Mouse (Mus musculus): ENCODE data around the gene Gramd4. TPM values are rescaled to one million over a fixed set of nuclear protein-coding genes. Genes with fewer than 3 reads are reported as not detected.

Gramd4 gene
- polyA plus RNA-seq, 1 experiment from 2014 or later: 9.7 TPM

DNA sequence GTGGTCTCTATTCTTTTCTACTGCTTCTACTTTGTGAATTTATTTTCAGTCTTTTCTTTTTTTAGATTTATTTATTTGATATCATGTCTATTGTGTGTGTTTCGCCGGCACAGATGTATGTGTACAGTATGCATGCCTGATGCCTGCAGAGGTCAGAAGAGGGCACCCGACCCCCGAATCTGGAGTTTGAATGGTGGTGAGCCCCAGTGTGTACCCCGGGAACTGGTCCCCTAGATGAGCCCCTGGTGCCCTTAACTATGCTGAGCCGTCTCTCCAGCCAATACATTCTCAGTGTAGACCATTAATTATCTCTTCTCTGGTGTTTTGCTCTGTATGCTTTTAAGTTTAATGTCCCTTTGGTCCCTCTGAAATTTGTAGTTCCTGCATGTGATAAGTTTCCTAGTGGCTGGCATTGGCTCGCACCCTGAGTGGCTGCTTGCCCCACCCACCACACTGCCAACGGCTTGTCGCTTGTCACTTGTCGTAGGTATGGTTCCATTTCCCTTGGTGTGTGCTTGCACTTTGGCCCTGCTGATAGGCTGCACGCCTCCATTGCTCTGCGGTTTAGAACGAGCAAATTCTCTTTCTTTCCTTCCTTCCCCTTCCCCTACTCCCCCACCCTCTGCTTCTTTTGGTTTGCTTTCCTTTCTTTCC lies 31.7 kb downstream of the Gramd4 start:
- no peak overlapping the region for H3K9ac ChIP-seq (ENCODE audit: low read depth, low read length)
- ATAC-seq (ENCODE audit: low FRiP score, low TSS enrichment): no peak
- no peaks in the 10 kb centered on the region for H3K27me3 ChIP-seq (ENCODE audit: control insufficient read depth, insufficient read depth, low read length)
- no peaks in the 10 kb centered on the region for H3K9me3 ChIP-seq (ENCODE audit: control insufficient read depth, low read length)
- H3K4me1 ChIP-seq (ENCODE audit: control insufficient read depth, insufficient read depth, low read length): peaks cover 56% of the 10 kb centered on the region
- H3K4me2 ChIP-seq (replicated peaks; ENCODE audit: low read depth, low read length): no peak overlapping the region
- WGBS: 42% methylated on average over 13 of the region's 13 CpGs
- no peaks in the 10 kb centered on the region; the same call in 1 of the 2 replicates for H3K36me3 ChIP-seq (ENCODE audit: control insufficient read depth, insufficient read depth, low read length)
- H3K27ac ChIP-seq (ENCODE audit: low read depth, low read length): peak overlapping the region; percentile 83
- H3K4me3 ChIP-seq (ENCODE audit: low read length): no peak overlapping the region

DNA sequence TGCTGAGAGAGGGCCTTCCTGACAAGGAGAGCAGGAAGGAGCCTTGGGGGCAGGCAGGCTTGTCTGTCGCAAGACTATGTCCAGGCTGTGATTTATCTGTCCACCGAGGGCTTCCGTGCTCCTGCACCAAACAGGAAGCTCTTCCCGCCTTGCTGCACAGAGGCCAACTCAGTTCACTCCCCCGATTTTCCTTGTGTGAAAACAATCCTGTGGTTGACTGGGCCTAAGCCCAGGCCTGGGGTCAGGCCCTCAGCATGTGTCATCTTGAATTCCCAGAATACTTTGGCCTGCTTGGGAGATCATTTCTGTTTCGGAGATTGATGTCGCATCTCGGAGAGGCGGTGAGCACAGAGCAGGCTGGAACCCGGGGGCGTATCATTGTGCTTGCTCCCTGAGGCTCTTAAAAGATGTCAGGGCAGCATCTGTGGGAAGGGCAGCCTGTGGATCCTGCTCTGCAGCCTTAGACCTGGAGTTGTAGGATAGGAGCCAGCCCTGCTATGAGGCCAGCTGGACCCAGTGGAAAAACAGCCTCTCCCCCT lies 32.6 kb downstream of the Gramd4 start:
- no peak overlapping the region for H3K9ac ChIP-seq (ENCODE audit: low read depth, low read length)
- H3K27ac ChIP-seq (ENCODE audit: low read depth, low read length): peak overlapping the region; percentile 83
- H3K4me1 ChIP-seq (ENCODE audit: control insufficient read depth, insufficient read depth, low read length): peaks cover 50% of the 10 kb centered on the region
- no peaks in the 10 kb centered on the region; the same call in 1 of the 2 replicates for H3K36me3 ChIP-seq (ENCODE audit: control insufficient read depth, insufficient read depth, low read length)
- no peaks in the 10 kb centered on the region for H3K27me3 ChIP-seq (ENCODE audit: control insufficient read depth, insufficient read depth, low read length)
- H3K4me2 ChIP-seq (replicated peaks; ENCODE audit: low read depth, low read length): no peak overlapping the region
- no peaks in the 10 kb centered on the region for H3K9me3 ChIP-seq (ENCODE audit: control insufficient read depth, low read length)
- 3% methylated on average over 11 of the region's 11 CpGs for WGBS
- H3K4me3 ChIP-seq (ENCODE audit: low read length): no peak overlapping the region
- ATAC-seq (ENCODE audit: low FRiP score, low TSS enrichment): peak; percentile 80

- H3K9ac ChIP-seq (ENCODE audit: low read depth, low read length): no peak overlapping the region
- no peak overlapping the region for H3K4me2 ChIP-seq (replicated peaks; ENCODE audit: low read depth, low read length)
- 75% methylated on average over 8 of the region's 8 CpGs for WGBS
- H3K36me3 ChIP-seq (ENCODE audit: control insufficient read depth, insufficient read depth, low read length): no peaks in the 10 kb centered on the region; the same call in 1 of the 2 replicates
- H3K4me1 ChIP-seq (ENCODE audit: control insufficient read depth, insufficient read depth, low read length): peaks cover 45% of the 10 kb centered on the region
- H3K27me3 ChIP-seq (ENCODE audit: control insufficient read depth, insufficient read depth, low read length): no peaks in the 10 kb centered on the region
- no peak for ATAC-seq (ENCODE audit: low FRiP score, low TSS enrichment)
- no peak overlapping the region for H3K4me3 ChIP-seq (ENCODE audit: low read length)
- peak overlapping the region; percentile 83 for H3K27ac ChIP-seq (ENCODE audit: low read depth, low read length)
- H3K9me3 ChIP-seq (ENCODE audit: control insufficient read depth, low read length): no peaks in the 10 kb centered on the region
Observed at GRCm38 (mm10) chr15:86090578-86090977, 33.1 kb downstream of the Gramd4 start.

DNA sequence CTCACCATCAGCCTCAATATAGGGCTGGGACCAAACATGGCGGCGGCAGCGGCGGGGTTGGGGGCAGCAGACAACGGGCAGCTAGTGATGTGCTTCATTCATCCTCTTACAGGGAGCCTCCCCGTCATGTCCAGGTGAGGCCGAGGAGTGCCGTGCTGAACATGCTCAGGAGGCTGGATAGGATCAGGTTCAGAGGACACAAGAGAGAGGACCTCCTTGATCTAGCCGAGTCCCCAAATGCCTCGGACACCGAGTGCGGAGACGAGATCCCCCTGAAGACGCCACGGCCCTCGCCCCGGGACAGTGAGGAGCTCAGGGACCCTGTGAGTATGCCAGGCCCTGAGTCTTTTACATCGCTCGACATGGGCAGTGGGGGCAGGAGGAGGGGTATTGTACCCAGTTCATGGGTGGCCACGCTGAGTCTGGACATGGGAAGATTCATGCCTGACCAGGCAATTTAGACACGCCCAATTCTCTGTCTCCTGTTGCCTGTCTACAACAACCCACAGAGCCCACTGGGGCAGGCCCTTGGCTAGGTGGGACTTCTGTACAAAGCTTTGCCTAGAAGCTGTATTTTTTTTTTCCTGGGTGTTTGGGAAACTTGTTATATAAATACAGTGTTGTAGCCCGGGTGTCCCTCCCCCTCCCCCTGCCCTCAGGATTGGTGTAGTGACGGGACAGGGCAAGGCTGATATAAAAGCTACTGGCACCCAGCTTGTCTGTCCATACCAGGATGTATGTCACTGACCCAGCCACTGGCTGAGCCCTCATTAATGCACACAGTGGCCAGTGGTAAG lies 33.9 kb downstream of the Gramd4 start:
- no peak for ATAC-seq (ENCODE audit: low FRiP score, low TSS enrichment)
- 82% methylated on average over 23 of the region's 23 CpGs for WGBS
- Histone ChIP-seq H3K27me3 (ENCODE audit: control insufficient read depth, insufficient read depth, low read length) (no peaks in the 10 kb centered on the region), H3K4me1 (ENCODE audit: control insufficient read depth, insufficient read depth, low read length) (peaks cover 37% of the 10 kb centered on the region), H3K4me2 (replicated peaks; ENCODE audit: low read depth, low read length) (no peak overlapping the region), H3K36me3 (ENCODE audit: control insufficient read depth, insufficient read depth, low read length) (no peaks in the 10 kb centered on the region; the same call in 1 of the 2 replicates), H3K27ac (ENCODE audit: low read depth, low read length) (peak overlapping the region; percentile 83; the same call in 1 of the 2 replicates), H3K9me3 (ENCODE audit: control insufficient read depth, low read length) (no peaks in the 10 kb centered on the region), H3K9ac (ENCODE audit: low read depth, low read length) (no peak overlapping the region), H3K4me3 (ENCODE audit: low read length) (no peak overlapping the region)

DNA sequence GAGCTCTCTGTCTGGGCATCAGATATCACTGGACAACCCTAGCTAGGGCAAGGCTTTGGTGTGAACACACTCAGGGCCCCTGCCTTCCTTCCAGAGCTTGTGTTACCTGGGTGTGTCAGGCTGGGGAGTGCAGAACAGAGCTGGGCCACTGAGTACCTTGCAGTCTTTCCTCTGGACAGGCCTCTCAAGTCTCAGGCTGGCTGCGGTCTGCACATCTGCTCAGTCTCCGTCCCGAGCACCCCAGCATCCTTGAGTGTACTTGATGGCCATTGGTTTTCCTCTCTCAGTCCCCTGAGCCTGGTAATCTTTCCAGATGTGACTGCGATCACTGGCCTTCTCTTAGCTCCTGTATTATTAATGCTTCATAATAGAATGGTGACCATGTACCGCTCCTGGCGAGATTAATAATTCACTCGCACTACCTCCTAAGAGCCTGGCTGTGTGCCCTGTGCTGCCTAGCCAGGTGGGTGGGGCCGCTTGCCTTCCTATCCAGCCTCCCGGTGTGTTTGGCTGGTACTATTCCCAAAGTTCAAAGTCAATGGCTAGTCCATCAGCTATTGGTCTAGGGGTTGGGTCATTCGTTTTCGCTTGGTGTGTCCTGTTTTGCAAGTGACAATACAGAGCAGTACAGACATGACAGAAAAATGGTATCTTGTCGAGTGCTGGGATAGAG lies 34.6 kb downstream of the Gramd4 start:
- no peak overlapping the region for H3K27ac ChIP-seq (ENCODE audit: low read depth, low read length)
- 80% methylated on average over 12 of the region's 12 CpGs for WGBS
- no peak overlapping the region for H3K4me2 ChIP-seq (replicated peaks; ENCODE audit: low read depth, low read length)
- no peak overlapping the region for H3K9ac ChIP-seq (ENCODE audit: low read depth, low read length)
- H3K4me3 ChIP-seq (ENCODE audit: low read length): no peak overlapping the region
- no peaks in the 10 kb centered on the region for H3K9me3 ChIP-seq (ENCODE audit: control insufficient read depth, low read length)
- H3K36me3 ChIP-seq (ENCODE audit: control insufficient read depth, insufficient read depth, low read length): no peaks in the 10 kb centered on the region; the same call in 1 of the 2 replicates
- no peak for ATAC-seq (ENCODE audit: low FRiP score, low TSS enrichment)
- H3K27me3 ChIP-seq (ENCODE audit: control insufficient read depth, insufficient read depth, low read length): no peaks in the 10 kb centered on the region
- H3K4me1 ChIP-seq (ENCODE audit: control insufficient read depth, insufficient read depth, low read length): peaks cover 30% of the 10 kb centered on the region

DNA sequence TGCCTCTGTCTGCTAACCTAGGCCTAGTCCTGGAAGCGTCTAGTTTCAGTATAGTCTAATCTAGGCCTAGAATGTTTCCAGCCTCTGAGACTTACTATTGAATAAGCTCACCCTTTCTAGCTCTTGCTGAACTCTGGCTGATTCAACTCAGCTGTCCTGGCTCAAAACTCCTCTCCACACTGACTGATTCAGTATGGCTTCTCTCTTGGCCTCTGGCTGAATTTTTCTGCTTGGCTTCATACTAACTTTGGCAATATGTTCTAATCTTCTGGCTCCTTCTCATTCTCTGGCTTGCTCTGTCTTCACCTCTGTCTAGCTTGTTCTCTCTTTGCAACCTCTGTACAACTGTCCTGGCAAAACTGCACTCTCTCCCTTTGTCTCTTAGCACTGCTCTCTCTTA lies 35.7 kb downstream of the Gramd4 start:
- Histone ChIP-seq H3K27ac (ENCODE audit: low read depth, low read length) (no peak overlapping the region), H3K9me3 (ENCODE audit: control insufficient read depth, low read length) (no peaks in the 10 kb centered on the region), H3K36me3 (ENCODE audit: control insufficient read depth, insufficient read depth, low read length) (no peaks in the 10 kb centered on the region; the same call in 1 of the 2 replicates), H3K9ac (ENCODE audit: low read depth, low read length) (no peak overlapping the region), H3K27me3 (ENCODE audit: control insufficient read depth, insufficient read depth, low read length) (no peaks in the 10 kb centered on the region), H3K4me2 (replicated peaks; ENCODE audit: low read depth, low read length) (no peak overlapping the region), H3K4me3 (ENCODE audit: low read length) (no peak overlapping the region), H3K4me1 (ENCODE audit: control insufficient read depth, insufficient read depth, low read length) (peaks cover 30% of the 10 kb centered on the region)
- ATAC-seq (ENCODE audit: low FRiP score, low TSS enrichment): no peak
- 92% methylated on average over 1 of the region's 1 CpGs for WGBS

- no peaks in the 10 kb centered on the region for H3K27me3 ChIP-seq (ENCODE audit: control insufficient read depth, insufficient read depth, low read length)
- H3K4me3 ChIP-seq (ENCODE audit: low read length): no peak overlapping the region
- no peak overlapping the region for H3K4me2 ChIP-seq (replicated peaks; ENCODE audit: low read depth, low read length)
- no peaks in the 10 kb centered on the region for H3K9me3 ChIP-seq (ENCODE audit: control insufficient read depth, low read length)
- H3K27ac ChIP-seq (ENCODE audit: low read depth, low read length): no peak overlapping the region
- peaks cover 24% of the 10 kb centered on the region for H3K4me1 ChIP-seq (ENCODE audit: control insufficient read depth, insufficient read depth, low read length)
- H3K9ac ChIP-seq (ENCODE audit: low read depth, low read length): no peak overlapping the region
- no peak for ATAC-seq (ENCODE audit: low FRiP score, low TSS enrichment)
- WGBS: 71% methylated on average over 10 of the region's 10 CpGs
- no peaks in the 10 kb centered on the region; the same call in 1 of the 2 replicates for H3K36me3 ChIP-seq (ENCODE audit: control insufficient read depth, insufficient read depth, low read length)
Observed at GRCm38 (mm10) chr15:86094324-86095121, 37.0 kb downstream of the Gramd4 start.

Measured in kidney, embryonic 14.5 days (tissue).